Mouse (Mus musculus) cortical plate, adult 2 months (tissue): ENCODE results near the gene Ushbp1.

ENCODE experiments used
- CTCF ChIP-seq: fragments of 200-500 bp; IDR thresholded peaks from 2 replicates; pipeline ENCODE4 v1.5.1; 2011; ENCODE audit warnings: mild to moderate bottlenecking, control low read depth, low read length; ENCODE audit not compliant: insufficient read depth; ENCODE audit errors: extremely low read depth
- POLR2A ChIP-seq: fragments of 200-500 bp; IDR thresholded peaks from 2 replicates; pipeline ENCODE4 v1.6.1; 2011; ENCODE audit warnings: mild to moderate bottlenecking, low read length, control low read depth; ENCODE audit not compliant: insufficient read depth; ENCODE audit errors: extremely low read depth

DNA sequence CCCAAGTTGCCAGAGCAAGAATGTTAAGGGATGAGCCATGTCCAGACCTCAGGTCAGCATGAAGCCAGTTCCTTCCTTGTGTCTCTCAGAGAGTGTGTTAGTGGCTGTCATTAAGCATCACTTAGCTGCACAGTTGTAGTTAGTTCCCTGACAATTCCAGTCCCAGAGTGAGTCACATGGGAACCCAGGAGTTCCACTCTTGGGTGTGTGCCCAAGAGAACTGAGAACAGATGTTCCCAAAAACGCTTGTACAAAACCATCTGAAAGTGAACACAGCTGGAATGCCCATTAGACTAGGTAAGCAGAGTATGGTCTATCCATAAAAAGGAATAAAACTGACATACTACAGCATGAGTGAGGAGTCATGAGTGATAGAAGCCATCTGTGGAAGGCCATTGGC lies 49.0 kb downstream of the Ushbp1 start:
- no peak for TF ChIP-seq CTCF
- no peak for TF ChIP-seq POLR2A
